Mouse (Mus musculus) ES-E14 (cell line): ENCODE data around the gene Ugp2.

Experiments used
- CHD2 ChIP-seq: IDR thresholded peaks from 2 replicates; pipeline ENCODE4 v1.6.1; 2014; ENCODE audit warnings: mild to moderate bottlenecking, low read depth, low read length, inconsistent platforms
- MAFK ChIP-seq: IDR thresholded peaks from 2 replicates; pipeline ENCODE4 v1.6.1; 2014; ENCODE audit warnings: mild to moderate bottlenecking, low read depth, low read length, inconsistent platforms; ENCODE audit not compliant: insufficient read depth
- ZNF384 ChIP-seq: IDR thresholded peaks from 2 replicates; pipeline ENCODE4 v1.6.1; 2012; ENCODE audit warnings: low read depth, low read length, inconsistent platforms

GRCm38 (mm10) chr11:21313922-21314657 lies 56.9 kb downstream of the Ugp2 start:
- TF ChIP-seq ZNF384: no peak
- no peak for TF ChIP-seq MAFK
- no peak for TF ChIP-seq CHD2
